ENCODE assay signal across 8 mouse cellular contexts in genomic region chr9:20879097-20879792, GRCm38 (mm10). TPM values are rescaled to one million over a fixed set of nuclear protein-coding genes. Genes with fewer than 3 reads are reported as not detected.
DNase-seq lines count a peak whose midpoint lies in the region; ATAC-seq and TF ChIP-seq lines count a peak whose summit lies in the region.

TSS of gene Angptl6 (minus strand) at chr9:20879727.

- TF ChIP-seq CTCF in midbrain, postnatal 0 days (IDR thresholded peaks at IDR 0.05) = no peak

- H3K9me3 ChIP-seq in embryonic facial prominence, embryonic 12.5 days = no peaks in the 10 kb centered on the region
- H3K9me3 ChIP-seq in hindbrain, embryonic 14.5 days (ENCODE audit: control insufficient read depth, low read length) = no peaks in the 10 kb centered on the region
- no peaks in the 10 kb centered on the region for H3K9me3 ChIP-seq in midbrain, postnatal 0 days (ENCODE audit: low read length)

- WGBS in embryonic facial prominence, embryonic 12.5 days = 93% methylated on average over 13 of the region's 13 CpGs
- WGBS in hindbrain, embryonic 14.5 days = 93% methylated on average over 13 of the region's 13 CpGs
- WGBS in midbrain, postnatal 0 days = 91% methylated on average over 13 of the region's 13 CpGs

- H3K4me1 ChIP-seq in embryonic facial prominence, embryonic 12.5 days = no peaks in the 10 kb centered on the region
- H3K4me1 ChIP-seq in hindbrain, embryonic 14.5 days (replicated peaks; ENCODE audit: control insufficient read depth, insufficient read depth, low read length) = no peaks in the 10 kb centered on the region
- H3K4me1 ChIP-seq in midbrain, postnatal 0 days (ENCODE audit: insufficient read depth, low read length) = no peaks in the 10 kb centered on the region

- no peaks in the 10 kb centered on the region for H3K36me3 ChIP-seq in embryonic facial prominence, embryonic 12.5 days
- no peaks in the 10 kb centered on the region for H3K36me3 ChIP-seq in hindbrain, embryonic 14.5 days (replicated peaks; ENCODE audit: control insufficient read depth, insufficient read depth)
- H3K36me3 ChIP-seq in midbrain, postnatal 0 days (ENCODE audit: insufficient read depth, low read length) = no peaks in the 10 kb centered on the region

- H3K4me3 ChIP-seq in embryonic facial prominence, embryonic 12.5 days = peak within 1 kb of the TSS; percentile 36
- H3K4me3 ChIP-seq in hindbrain, embryonic 14.5 days (replicated peaks; ENCODE audit: low read length) = peak within 1 kb of the TSS; percentile 34
- peak within 1 kb of the TSS; percentile 37 for H3K4me3 ChIP-seq in midbrain, postnatal 0 days (ENCODE audit: low read depth, low read length)

- peak within 1 kb of the TSS; percentile 81 for H3K27ac ChIP-seq in embryonic facial prominence, embryonic 12.5 days
- peak within 1 kb of the TSS; percentile 92 for H3K27ac ChIP-seq in hindbrain, embryonic 14.5 days
- peak within 1 kb of the TSS; percentile 90 for H3K27ac ChIP-seq in midbrain, postnatal 0 days (ENCODE audit: low read depth, low read length)

- no peaks in the 10 kb centered on the region for H3K27me3 ChIP-seq in embryonic facial prominence, embryonic 12.5 days
- H3K27me3 ChIP-seq in hindbrain, embryonic 14.5 days (ENCODE audit: control insufficient read depth, insufficient read depth, low read length) = no peaks in the 10 kb centered on the region
- no peaks in the 10 kb centered on the region for H3K27me3 ChIP-seq in midbrain, postnatal 0 days (ENCODE audit: insufficient read depth, low read length)

- peak within 1 kb of the TSS; percentile 56 for H3K9ac ChIP-seq in embryonic facial prominence, embryonic 12.5 days
- H3K9ac ChIP-seq in hindbrain, embryonic 14.5 days = peak within 1 kb of the TSS; percentile 71
- H3K9ac ChIP-seq in midbrain, postnatal 0 days (replicated peaks; ENCODE audit: low read length, poor library complexity, severe bottlenecking) = peak within 1 kb of the TSS; percentile 67

- intact Hi-C loops in left cerebral cortex, postnatal 36 days (cut with DNase I) = no loop called here

- no peak for DNase-seq in left cerebral cortex, postnatal 36 days (ENCODE audit: low spot score in 2 of 2)
- DNase-seq in left cerebral cortex, adult 18-20 months (ENCODE audit: low spot score in 2 of 2) = no peak
- DNase-seq in hindbrain, embryonic 14.5 days (ENCODE audit: low spot score) = no peak
- DNase-seq in midbrain, postnatal 0 days (ENCODE audit: low spot score) = no peak
- DNase-seq in adrenal gland, adult 18-20 months (ENCODE audit: low spot score in 2 of 2) = no peak

- peak within 1 kb of the TSS; percentile 49 for H3K4me2 ChIP-seq in embryonic facial prominence, embryonic 12.5 days (replicated peaks)
- H3K4me2 ChIP-seq in hindbrain, embryonic 14.5 days (replicated peaks) = peak within 1 kb of the TSS; percentile 66
- peak within 1 kb of the TSS; percentile 71 for H3K4me2 ChIP-seq in midbrain, postnatal 0 days (ENCODE audit: low read depth, low read length, poor library complexity, severe bottlenecking)

- no peak for ATAC-seq in embryonic facial prominence, embryonic 12.5 days (ENCODE audit: insufficient number of reproducible peaks, insufficient read depth, low FRiP score, low TSS enrichment)
- no peak for ATAC-seq in hindbrain, embryonic 14.5 days (ENCODE audit: low FRiP score)
- no peak for ATAC-seq in midbrain, postnatal 0 days (ENCODE audit: low FRiP score)
- ATAC-seq in erythroid progenitor cell, adult 5-6 weeks (replicated peaks; ENCODE audit: low FRiP score, poor library complexity, severe bottlenecking) = no peak
- no peak for ATAC-seq in inflammation-experienced regulatory T-cells, adult 6 months

RNA-seq across cellular contexts. Expression of gene Angptl6, which starts in this region (rescaled TPM):
- 10 to 100 TPM; 10.5 to 11.8 TPM for total RNA-seq in left cerebral cortex, postnatal 36 days (2021)
- 10 to 100 TPM in 1 of 2 experiments, 1 to 10 TPM in 1; 9.7 to 11.7 TPM for total RNA-seq in left cerebral cortex, adult 18-20 months (2021)
- 3.5 and 3.7 TPM in 2 replicates for polyA plus RNA-seq in embryonic facial prominence, embryonic 12.5 days (2016; fragmentation: Nextera tagmentation; extraction: Ambion mirVana)
- polyA plus RNA-seq in hindbrain, embryonic 14.5 days (2014; fragmentation: Nextera tagmentation; extraction: Ambion mirVana) = 11.8 and 12.8 TPM in 2 replicates
- total RNA-seq in midbrain, postnatal 0 days (2014; rRNA removed) = 10.0 and 12.4 TPM in 2 replicates
- 13.4 and 17.0 TPM in 2 replicates for polyA plus RNA-seq in midbrain, postnatal 0 days (2015; fragmentation: Nextera tagmentation; extraction: Ambion mirVana)
- total RNA-seq in erythroid progenitor cell, adult 5-6 weeks (2015; ENCODE audit: low replicate concordance) = not detected in 2 replicates
- total RNA-seq in erythroid progenitor cell, adult 5-6 weeks (2017; ENCODE audit: low replicate concordance) = 0.53 TPM in 1 of 2 replicates, not detected in the other
- 1 to 10 TPM; 3.2 to 3.6 TPM for total RNA-seq in adrenal gland, adult 18-20 months (2021)
- 1 to 10 TPM in 1 of 3 experiments, under 1 TPM in 2; 0.27 to 1.9 (median 0.63) TPM for polyA plus RNA-seq in inflammation-experienced regulatory T-cells, adult 6 months (2017; shearing (Covaris generic))
